Mouse (Mus musculus) olfactory bulb, adult 2 months (tissue): ENCODE data around the gene Cep95. TPM values are rescaled to one million over a fixed set of nuclear protein-coding genes. Genes with fewer than 3 reads are reported as not detected.
A peak's percentile ranks its signal among the peaks of the same experiment; 100 is the strongest.

Experiments used
- H3K27ac ChIP-seq: fragments of 200-500 bp; 2 replicates; pipeline ENCODE4 v1.5.1; 2012; ENCODE audit warnings: low read depth, low read length; ENCODE audit not compliant: insufficient read depth
- H3K4me1 ChIP-seq: fragments of 200-500 bp; 2 replicates; pipeline ENCODE4 v1.6.1; 2012; ENCODE audit warnings: low read length; ENCODE audit not compliant: control insufficient read depth, insufficient read depth
- H3K4me3 ChIP-seq: fragments of 200-500 bp; 2 replicates; pipeline ENCODE4 v1.5.1; 2012; ENCODE audit warnings: mild to moderate bottlenecking, low read depth, low read length, moderate library complexity; ENCODE audit not compliant: insufficient read depth
- CTCF ChIP-seq: fragments of 200-500 bp; IDR thresholded peaks from 2 replicates; pipeline ENCODE4 v1.5.1; 2012; ENCODE audit warnings: low read depth, mild to moderate bottlenecking, low read length, moderate library complexity; ENCODE audit not compliant: insufficient read depth
- POLR2A ChIP-seq: fragments of 200-500 bp; IDR thresholded peaks from 2 replicates; pipeline ENCODE4 v1.6.1; 2012; ENCODE audit warnings: mild to moderate bottlenecking, low read depth, low read length, moderate library complexity; ENCODE audit not compliant: insufficient read depth
- WGBS: fragments of 180-500 bp; shearing (Covaris S2); methylation state at CpG from one replicate; pipeline ENCODE4 v1.1.7; 2018; 5-methylcytosine and 5-hydroxymethylcytosine counted together
- polyA plus RNA-seq: library from polyadenylated mRNA; stranded (reverse); fragments of >200 nt; gene quantifications from 2 replicates; pipeline ENCODE4 v1.2.4, GENCODE M21; 2012; ENCODE audit warnings: low replicate concordance; ENCODE audit not compliant: missing spikeins, insufficient read depth, insufficient read length

Cep95 gene
- polyA plus RNA-seq, 1 experiment: not detected

- TF ChIP-seq POLR2A (no peak), CTCF (no peak)
- 40% methylated on average over 3 of the region's 3 CpGs for WGBS
- Histone ChIP-seq H3K4me1 (peaks cover 16% of the 10 kb centered on the region), H3K27ac (no peak overlapping the region), H3K4me3 (no peak overlapping the region)
Observed at GRCm38 (mm10) chr11:106817156-106817555, 28.1 kb downstream of the Cep95 start.

- peaks cover 16% of the 10 kb centered on the region for H3K4me1 ChIP-seq
- no peak overlapping the region for H3K4me3 ChIP-seq
- no peak overlapping the region; the same call in 1 of the 2 replicates for H3K27ac ChIP-seq
- TF ChIP-seq CTCF: no peak
- WGBS: 34% methylated on average over 6 of the region's 6 CpGs
Observed at GRCm38 (mm10) chr11:106817808-106818207, 28.8 kb downstream of the Cep95 start.

DNA sequence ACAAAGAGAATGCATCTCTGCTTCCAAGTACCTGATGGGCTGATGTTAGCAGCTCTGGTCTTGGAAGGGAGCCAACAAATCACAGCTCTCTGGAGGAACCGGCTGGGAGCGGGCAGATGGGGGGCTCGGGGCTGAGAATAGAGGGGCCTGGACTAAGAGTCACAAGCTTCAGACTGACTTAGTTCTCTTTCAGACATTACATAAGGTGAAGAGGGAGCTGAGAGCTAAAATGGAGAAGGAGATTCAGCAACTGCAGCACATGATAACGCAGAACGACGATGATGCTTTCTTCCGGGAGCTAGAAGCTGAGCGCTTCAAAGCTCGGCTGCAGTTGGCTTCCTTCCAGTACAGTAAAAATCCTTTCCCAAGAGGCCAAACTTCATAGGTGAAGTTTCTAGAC, 29.3 kb downstream of the Cep95 start:
- peaks cover 16% of the 10 kb centered on the region for H3K4me1 ChIP-seq
- WGBS: 5% methylated on average over 9 of the region's 9 CpGs
- no peak overlapping the region for H3K4me3 ChIP-seq
- peak overlapping the region; percentile 73 for H3K27ac ChIP-seq
- TF ChIP-seq CTCF: no peak
- TF ChIP-seq POLR2A: no peak

DNA sequence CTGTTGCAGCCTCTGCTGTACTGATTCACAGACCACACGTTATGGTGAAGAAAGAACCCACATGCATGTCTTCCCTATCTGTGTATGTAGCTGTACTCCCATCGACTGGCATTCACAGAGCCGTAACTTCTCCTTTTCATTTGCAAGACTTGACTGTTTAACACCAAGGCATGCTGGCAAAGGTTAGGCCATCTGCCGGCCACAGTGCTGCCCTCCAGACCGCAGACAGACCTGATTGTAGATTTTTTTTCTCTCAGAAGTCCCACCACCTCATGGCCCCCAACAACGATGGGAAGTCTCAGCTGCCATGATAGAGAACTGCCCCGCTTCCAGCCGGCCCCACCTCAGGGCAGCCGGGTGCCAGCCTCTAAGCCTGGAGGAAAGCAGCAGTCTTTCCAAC, 30.5 kb downstream of the Cep95 start:
- Histone ChIP-seq H3K4me1 (peaks cover 16% of the 10 kb centered on the region), H3K4me3 (no peak overlapping the region), H3K27ac (0 out of 2 replicates have a peak overlapping the region, but pooled peaks have one; percentile 10)
- TF ChIP-seq POLR2A (no peak), CTCF (no peak)
- 79% methylated on average over 9 of the region's 9 CpGs for WGBS

DNA sequence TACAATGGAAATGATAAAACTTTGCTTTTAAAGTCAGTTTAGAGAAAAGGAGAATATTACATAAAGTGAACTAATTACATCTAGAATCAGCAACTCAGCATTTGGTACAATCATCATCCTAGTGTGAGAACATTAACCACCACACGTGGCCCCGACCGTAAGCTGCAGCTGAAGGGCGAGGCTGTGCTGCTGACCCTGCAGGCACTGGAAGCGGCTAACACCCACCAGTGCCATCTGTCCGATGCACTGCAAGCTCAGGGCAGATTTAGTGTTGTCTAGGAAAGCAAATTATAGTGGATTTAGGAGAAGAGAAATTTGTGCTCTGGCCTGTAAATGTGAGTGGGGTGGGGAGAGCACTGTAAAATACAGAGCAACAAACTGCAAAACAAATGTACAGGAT, 31.2 kb downstream of the Cep95 start:
- WGBS: 46% methylated on average over 6 of the region's 6 CpGs
- peaks cover 16% of the 10 kb centered on the region for H3K4me1 ChIP-seq
- TF ChIP-seq CTCF (no peak), POLR2A (no peak)
- no peak overlapping the region for H3K4me3 ChIP-seq
- no peak overlapping the region for H3K27ac ChIP-seq

DNA sequence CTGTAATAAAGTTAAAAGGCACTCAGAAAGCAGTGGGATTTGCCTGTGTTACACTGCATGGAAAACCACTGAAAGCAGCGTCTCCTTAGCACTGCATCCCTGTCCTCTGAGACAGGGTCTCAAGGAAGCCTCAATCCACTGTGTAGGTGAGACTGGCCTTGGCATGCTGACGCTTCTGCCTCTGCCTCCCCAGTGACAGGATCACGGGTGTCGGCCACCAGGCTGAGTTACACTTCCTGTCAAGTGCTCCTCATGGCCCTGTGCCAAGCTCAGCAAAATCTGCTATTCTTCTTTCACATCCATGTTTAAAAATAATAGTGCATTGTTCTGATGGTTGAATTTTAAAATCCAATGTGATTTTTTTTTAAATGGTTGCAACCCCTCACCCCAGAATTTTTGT, 31.9 kb downstream of the Cep95 start:
- Histone ChIP-seq H3K27ac (no peak overlapping the region), H3K4me3 (no peak overlapping the region), H3K4me1 (peaks cover 16% of the 10 kb centered on the region)
- TF ChIP-seq CTCF (no peak), POLR2A (no peak)
- WGBS: 46% methylated on average over 4 of the region's 4 CpGs

GRCm38 (mm10) chr11:106821397-106821796, 32.3 kb downstream of the Cep95 start:
- no peak overlapping the region for H3K4me3 ChIP-seq
- 87% methylated on average over 6 of the region's 6 CpGs for WGBS
- TF ChIP-seq CTCF (no peak), POLR2A (no peak)
- H3K27ac ChIP-seq: no peak overlapping the region
- H3K4me1 ChIP-seq: peaks cover 14% of the 10 kb centered on the region

DNA sequence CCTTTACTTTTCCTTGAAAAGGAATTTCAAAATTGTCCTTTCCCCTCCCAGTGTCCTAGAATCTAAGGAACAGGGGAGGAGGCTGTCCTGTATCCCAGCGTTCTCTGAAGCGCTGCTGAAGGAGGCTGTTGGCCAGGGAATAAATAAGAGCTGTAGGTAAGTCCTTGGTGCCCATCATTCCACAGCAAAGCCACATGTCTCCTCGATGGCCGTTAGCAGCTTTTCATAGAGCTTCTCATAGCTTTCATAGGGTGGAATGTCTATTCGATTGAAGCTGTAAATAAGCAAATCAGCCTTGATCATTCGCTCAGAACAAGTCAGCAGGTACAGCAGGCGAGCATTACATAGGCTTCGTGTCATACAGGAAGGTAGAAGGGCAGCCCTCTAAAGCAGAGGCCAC, 33.4 kb downstream of the Cep95 start:
- Histone ChIP-seq H3K27ac (no peak overlapping the region), H3K4me3 (no peak overlapping the region), H3K4me1 (peaks cover 13% of the 10 kb centered on the region)
- no peak for TF ChIP-seq POLR2A
- TF ChIP-seq CTCF: no peak
- 84% methylated on average over 8 of the region's 8 CpGs for WGBS

DNA sequence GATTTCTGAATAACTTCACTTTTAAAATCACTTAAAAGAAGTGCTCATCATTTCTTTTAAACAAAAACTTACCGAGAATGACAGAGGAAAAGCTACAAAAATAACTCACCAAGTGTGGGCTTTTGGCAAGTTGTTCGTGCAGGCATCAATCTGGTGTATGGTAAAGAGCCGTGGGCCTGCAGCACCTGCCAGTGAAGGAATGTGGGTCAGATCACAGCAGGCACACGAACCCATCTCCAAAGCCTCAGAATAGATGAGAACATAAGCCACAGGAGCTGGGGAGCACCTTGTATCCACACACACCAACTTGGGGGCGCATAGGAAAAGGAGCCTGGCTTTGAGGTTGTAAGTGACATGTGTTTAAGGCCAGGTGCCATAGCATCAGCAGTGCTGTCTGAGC, 33.9 kb downstream of the Cep95 start:
- TF ChIP-seq POLR2A (no peak), CTCF (no peak)
- no peak overlapping the region for H3K27ac ChIP-seq

GRCm38 (mm10) chr11:106823741-106824140, 34.7 kb downstream of the Cep95 start:
- peaks cover 9% of the 10 kb centered on the region for H3K4me1 ChIP-seq
- no peak for TF ChIP-seq POLR2A
- TF ChIP-seq CTCF: no peak
- H3K4me3 ChIP-seq: no peak overlapping the region
- 83% methylated on average over 8 of the region's 8 CpGs for WGBS
- H3K27ac ChIP-seq: no peak overlapping the region

More for the DNA sequence above, 33.9 kb downstream of the Cep95 start:
- WGBS: 62% methylated on average over 5 of the region's 5 CpGs
- Histone ChIP-seq H3K4me1 (peaks cover 13% of the 10 kb centered on the region), H3K4me3 (no peak overlapping the region)
